Mouse (Mus musculus) Patski (cell line): Measurements from ENCODE around the gene Plcb1. TPM values are rescaled to one million over a fixed set of nuclear protein-coding genes. Genes with fewer than 3 reads are reported as not detected.

Experiments
- ATAC-seq: fragments of 100-300 bp; one replicate; pipeline ENCODE4 v1.8.0; 2021
- CTCF ChIA-PET: fragments of 350-600 bp; sonication (Branson Sonifier 250); formaldehyde crosslinking; loops from one replicate; lab custom pipeline; 2022; ENCODE audit warnings: inconsistent platforms; lab: Charles Lee
- POLR2A ChIA-PET: fragments of 350-600 bp; sonication (Branson Sonifier 250); formaldehyde crosslinking; loops from one replicate; lab custom pipeline; 2022; ENCODE audit warnings: antibody characterized with exemption, inconsistent platforms; lab: Charles Lee
- DNase-seq: peaks from one replicate; pipeline ENCODE4 v3.0.0-alpha.2; 2011; ENCODE audit warnings: low read depth, low spot score
- H3K27me3 ChIP-seq: fragments of 371-371 bp; one replicate; pipeline ENCODE4 v1.5.1; 2021
- CTCF ChIP-seq: fragments of 100-300 bp; IDR thresholded peaks from one replicate; pipeline ENCODE4 v1.5.1; 2021
- in situ Hi-C: fragments of 300-500 bp; cut with MboI; formaldehyde crosslinking; loops from 3 replicates; pipeline ENCODE4 v1.11.1; 2018; ENCODE audit warnings: low pct_unique_long_range_greater_than_20kb, mixed read lengths
- polyA plus RNA-seq: library from polyadenylated mRNA; unstranded; gene quantifications from one replicate; pipeline ENCODE4 v1.2.3, GENCODE M21; 2021

The Plcb1 gene
- polyA plus RNA-seq, result 0.09 TPM

- H3K27me3 ChIP-seq, result peaks cover 23% of the 10 kb centered on the region
- POLR2A ChIA-PET, result interaction anchor here (0.5 kb wide), 1 partner anchor 73 kb away, joined by 3 read pairs; no protein-coding TSS in a partner anchor
- peak; percentile 90 for TF ChIP-seq CTCF
- in situ Hi-C loops, result loop anchor here (5.0 kb wide), 1 partner anchor 536 kb away; no protein-coding TSS in a partner anchor
- no peak for DNase-seq
- CTCF ChIA-PET, result no interaction called here
- peak; percentile 69 for ATAC-seq
Observed at GRCm38 (mm10) chr2:134785970-134786855, at the start of gene Plcb1. TSS of gene Plcb1 (plus strand) at chr2:134786067.

DNA sequence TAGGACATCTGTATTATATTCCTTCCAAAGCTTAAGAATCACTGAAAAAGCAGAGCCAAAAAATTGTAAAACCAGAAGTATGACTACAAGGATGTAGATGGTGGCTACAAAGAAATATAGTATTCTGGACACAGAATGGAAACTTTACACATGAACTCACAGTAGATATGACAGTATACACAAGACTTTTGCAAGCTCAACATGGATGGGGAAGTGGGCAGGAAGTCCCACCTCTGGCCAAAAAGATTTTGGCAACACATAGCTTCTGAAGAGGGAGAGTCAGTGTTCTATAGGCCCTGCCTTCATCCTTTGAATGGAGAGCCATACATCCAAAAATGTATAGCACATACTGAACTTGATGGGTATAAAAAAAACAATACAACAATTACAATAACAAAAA is 30.3 kb upstream of the Plcb1 start:
- H3K27me3 ChIP-seq, result peaks cover 9% of the 10 kb centered on the region
- in situ Hi-C loops, result no loop called here
- ATAC-seq, result no peak
- ChIA-PET CTCF (interaction anchor here (1.2 kb wide), 1 partner anchor 8 kb away, joined by 3 read pairs; no protein-coding TSS in a partner anchor), POLR2A (no interaction called here)
- DNase-seq, result no peak
- no peak for TF ChIP-seq CTCF

DNA sequence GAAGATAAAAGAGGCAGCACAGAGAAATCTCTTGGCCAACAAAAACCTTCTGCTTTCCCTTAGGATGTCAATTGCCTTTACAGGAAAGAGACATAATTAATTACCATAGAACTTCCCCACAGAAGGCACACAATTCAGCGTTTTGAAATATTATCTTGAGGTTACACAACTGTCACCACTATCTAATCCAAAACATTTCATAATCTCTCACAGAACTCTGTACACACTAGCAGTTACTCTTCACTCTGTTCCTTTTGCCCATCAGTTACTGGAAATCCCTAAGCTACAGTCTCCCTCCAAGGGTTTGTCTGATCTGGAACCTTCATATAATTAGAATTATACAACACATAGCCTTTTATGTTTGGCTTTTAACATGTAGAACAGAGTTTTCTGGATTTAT is 29.8 kb upstream of the Plcb1 start:
- in situ Hi-C loops, result no loop called here
- CTCF ChIA-PET, result interaction anchor here (1.2 kb wide), 1 partner anchor 8 kb away, joined by 3 read pairs; no protein-coding TSS in a partner anchor
- ATAC-seq (no peak), DNase-seq (no peak)
- no peak for TF ChIP-seq CTCF
- H3K27me3 ChIP-seq, result peaks cover 9% of the 10 kb centered on the region
- POLR2A ChIA-PET, result interaction anchor here (0.6 kb wide), 1 partner anchor 360 kb away, joined by 6 read pairs; no protein-coding TSS in a partner anchor

DNA sequence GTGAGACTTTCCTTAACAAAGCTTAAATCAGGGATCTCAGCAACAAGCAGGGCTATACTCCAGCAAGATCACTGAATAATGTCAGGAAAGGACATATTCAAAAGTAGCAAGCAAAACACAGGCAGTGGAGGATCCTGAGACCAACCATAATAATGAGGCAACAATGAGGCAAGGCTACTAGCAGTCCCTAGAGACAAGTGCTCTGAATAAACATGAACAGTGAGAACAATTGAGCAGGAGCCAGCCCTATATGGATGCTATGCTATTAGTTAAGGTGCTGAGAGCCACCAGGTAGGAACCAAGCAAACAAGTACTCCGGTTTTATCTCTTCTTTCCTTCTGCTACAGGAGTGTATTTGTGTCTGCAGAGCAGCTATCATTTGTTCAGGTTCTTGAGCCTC is 24.8 kb upstream of the Plcb1 start:
- H3K27me3 ChIP-seq, result peaks cover 5% of the 10 kb centered on the region

GRCm38 (mm10) chr2:134763406-134763990 is 22.4 kb upstream of the Plcb1 start:
- in situ Hi-C loops, result no loop called here
- ChIA-PET CTCF (interaction anchor here (0.7 kb wide), 1 partner anchor 7 kb away, joined by 3 read pairs; no protein-coding TSS in a partner anchor), POLR2A (no interaction called here)
- ATAC-seq (no peak), DNase-seq (no peak)
- no peak for TF ChIP-seq CTCF
- no peaks in the 10 kb centered on the region for H3K27me3 ChIP-seq

More for the DNA sequence above, 24.8 kb upstream of the Plcb1 start:
- in situ Hi-C loops, result no loop called here
- TF ChIP-seq CTCF, result no peak
- DNase-seq (no peak), ATAC-seq (no peak)
- ChIA-PET CTCF (no interaction called here), POLR2A (no interaction called here)

- H3K27me3 ChIP-seq, result no peaks in the 10 kb centered on the region
- POLR2A ChIA-PET, result no interaction called here
- no peak for TF ChIP-seq CTCF
- CTCF ChIA-PET, result interaction anchor here (0.7 kb wide), 1 partner anchor 8 kb away, joined by 3 read pairs; no protein-coding TSS in a partner anchor
- in situ Hi-C loops, result no loop called here
- ATAC-seq (no peak), DNase-seq (no peak)
Observed at GRCm38 (mm10) chr2:134764506-134764905, 21.4 kb upstream of the Plcb1 start.

DNA sequence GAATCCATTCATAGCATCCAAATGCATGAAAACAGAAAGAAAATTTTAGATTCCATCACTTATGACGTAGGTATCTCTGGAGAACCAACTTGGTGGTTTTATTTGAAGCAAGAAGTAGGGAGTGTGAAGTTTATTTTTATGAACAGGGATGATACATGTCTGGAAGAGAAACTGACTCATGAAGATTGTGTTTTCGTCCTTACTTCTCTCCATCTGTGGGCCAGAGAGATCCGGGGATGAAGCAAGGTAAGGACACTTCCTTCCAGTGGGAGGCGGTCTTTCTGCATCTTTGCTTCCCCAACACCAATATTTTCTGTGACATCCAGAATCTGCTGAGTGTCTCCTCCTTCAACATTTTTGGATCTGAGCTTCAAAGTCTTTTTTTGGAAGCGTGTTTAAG is 6.0 kb upstream of the Plcb1 start:
- DNase-seq, result no peak
- POLR2A ChIA-PET, result no interaction called here

GRCm38 (mm10) chr2:134780316-134780715 is 5.6 kb upstream of the Plcb1 start:
- no peak for TF ChIP-seq CTCF
- H3K27me3 ChIP-seq, result peaks cover 12% of the 10 kb centered on the region
- DNase-seq (no peak), ATAC-seq (no peak)
- in situ Hi-C loops, result no loop called here
- ChIA-PET POLR2A (no interaction called here), CTCF (interaction anchor here (1.4 kb wide), 1 partner anchor 544 kb away, joined by 3 read pairs; no protein-coding TSS in a partner anchor)

More for the DNA sequence above, 6.0 kb upstream of the Plcb1 start:
- in situ Hi-C loops, result no loop called here
- H3K27me3 ChIP-seq, result peaks cover 12% of the 10 kb centered on the region
- CTCF ChIA-PET, result interaction anchor here (1.4 kb wide), 1 partner anchor 544 kb away, joined by 3 read pairs; no protein-coding TSS in a partner anchor
- peak; percentile 13 for TF ChIP-seq CTCF
- no peak for ATAC-seq

GRCm38 (mm10) chr2:134786856-134787250 is 986 bp downstream of the Plcb1 start:
- no peak for DNase-seq
- in situ Hi-C loops, result loop anchor here (5.0 kb wide), 1 partner anchor 535 kb away; no protein-coding TSS in a partner anchor

DNA sequence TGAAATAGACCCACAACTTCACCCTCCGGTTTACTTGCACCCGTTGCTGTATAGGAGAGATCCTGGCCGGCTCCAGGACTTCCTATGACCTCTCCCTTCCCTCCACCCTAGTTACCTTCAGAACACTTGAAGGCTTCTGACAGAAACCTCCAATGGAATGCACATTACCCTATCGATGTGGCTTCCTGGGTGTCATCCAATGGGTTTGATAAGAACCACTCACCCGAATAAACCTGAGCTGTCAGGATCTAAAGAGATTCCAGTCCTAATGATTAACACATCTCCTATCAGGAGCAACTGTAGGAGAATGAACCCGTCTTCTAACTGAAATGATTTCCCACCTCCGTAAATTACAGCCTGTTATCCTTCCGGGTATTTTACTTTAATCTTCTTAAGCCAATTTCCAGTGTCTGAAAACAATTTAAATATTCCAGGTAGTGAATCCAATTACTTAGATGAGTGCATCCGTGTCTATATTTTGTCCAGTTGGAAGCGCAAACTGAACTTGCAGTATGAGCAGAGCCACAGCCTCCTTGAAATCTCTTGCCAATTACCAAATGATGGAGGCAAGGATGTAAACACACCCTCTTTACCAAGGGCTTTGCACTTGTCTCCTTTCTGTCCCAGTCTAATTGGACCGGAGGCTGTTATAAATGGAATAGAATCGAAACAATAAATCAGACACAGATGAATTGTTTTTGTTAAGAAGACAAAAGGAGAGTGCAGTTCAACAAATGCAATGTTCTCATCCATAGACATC is 1.6 kb downstream of the Plcb1 start:
- in situ Hi-C loops, result loop anchor here (5.0 kb wide), 1 partner anchor 535 kb away; no protein-coding TSS in a partner anchor

More at GRCm38 (mm10) chr2:134786856-134787250, 986 bp downstream of the Plcb1 start:
- TF ChIP-seq CTCF, result no peak
- H3K27me3 ChIP-seq, result peaks cover 23% of the 10 kb centered on the region
- ChIA-PET CTCF (no interaction called here), POLR2A (no interaction called here)
- ATAC-seq, result no peak

More for the DNA sequence above, 1.6 kb downstream of the Plcb1 start:
- ATAC-seq, result no peak
- CTCF ChIA-PET, result no interaction called here
- no peak for TF ChIP-seq CTCF
- H3K27me3 ChIP-seq, result peaks cover 23% of the 10 kb centered on the region
- no peak for DNase-seq
- POLR2A ChIA-PET, result no interaction called here
